1 mouse cellular context compared by ENCODE assay signal in genomic region chr7:28766910-28767309, GRCm38 (mm10).
TF ChIP-seq lines count a peak whose summit lies in the region.

No protein-coding gene starts in this region.

TF ChIP-seq in CH12.LX, 34 proteins besides CTCF, POLR2A, EP300 and RAD21 (continued from another document):
- TF ChIP-seq ZMIZ1 (IDR thresholded peaks at IDR 0.05; ENCODE audit: low read depth, low read length) (no peak), NELFE (IDR thresholded peaks at IDR 0.05; ENCODE audit: low read depth, low read length) (no peak), ETS1 (conservative IDR thresholded peaks at IDR 0.05; ENCODE audit: low read depth, low read length) (no peak), PAX5 (IDR thresholded peaks at IDR 0.05; ENCODE audit: low read length) (no peak), MYC (IDR thresholded peaks at IDR 0.05; ENCODE audit: low read depth, low read length) (no peak)
TF ChIP-seq in CH12.LX: peak in this region for 0.
